Mouse (Mus musculus) liver, adult 2 months (tissue): ENCODE measurements at regions not wholly inside any gene's neighbourhood (a gene's known extent, or its start where the extent isn't known, plus 50 kb on each side); places are given as distances from the start of the nearest gene placed in this dataset.

Experiments used
- DNase-seq: peaks from one replicate; pipeline ENCODE4 v3.0.0-alpha.2; 2011; ENCODE audit warnings: low read depth, low spot score; ENCODE audit errors: extremely low read depth
- H3K27ac ChIP-seq: fragments of 200-500 bp; replicated peaks from 2 replicates; pipeline ENCODE4 v1.5.1; 2012; ENCODE audit warnings: low read depth, mild to moderate bottlenecking, control low read depth, inconsistent platforms, low read length; ENCODE audit not compliant: insufficient read depth
- H3K27me3 ChIP-seq: fragments of 200-500 bp; 2 replicates; pipeline ENCODE4 v1.6.1; 2012; ENCODE audit warnings: mild to moderate bottlenecking, moderate library complexity, low read length, inconsistent platforms; ENCODE audit not compliant: control insufficient read depth, insufficient read depth
- H3K36me3 ChIP-seq: fragments of 200-500 bp; 2 replicates; pipeline ENCODE4 v1.6.1; 2012; ENCODE audit warnings: low read length, inconsistent platforms; ENCODE audit not compliant: control insufficient read depth, insufficient read depth
- H3K4me1 ChIP-seq: fragments of 200-500 bp; 2 replicates; pipeline ENCODE4 v1.6.1; 2011; ENCODE audit warnings: low read length; ENCODE audit not compliant: control insufficient read depth, insufficient read depth
- H3K4me3 ChIP-seq: fragments of 200-500 bp; 2 replicates; pipeline ENCODE4 v1.5.1; 2011; ENCODE audit warnings: low read depth, mild to moderate bottlenecking, control low read depth, low read length, moderate library complexity; ENCODE audit not compliant: insufficient read depth
- H3K79me2 ChIP-seq: fragments of 200-500 bp; 2 replicates; pipeline ENCODE4 v1.6.1; 2012; ENCODE audit warnings: inconsistent platforms, mild to moderate bottlenecking, low read length, moderate library complexity; ENCODE audit not compliant: control insufficient read depth, insufficient read depth
- H3K9ac ChIP-seq: fragments of 200-500 bp; 2 replicates; pipeline ENCODE4 v1.6.1; 2012; ENCODE audit warnings: low read depth, mild to moderate bottlenecking, control low read depth, inconsistent platforms, low read length
- CTCF ChIP-seq: fragments of 200-500 bp; IDR thresholded peaks from 2 replicates; pipeline ENCODE4 v1.5.1; 2011; ENCODE audit warnings: low read depth, low read length, control low read depth
- POLR2A ChIP-seq: fragments of 200-500 bp; IDR thresholded peaks from 2 replicates; pipeline ENCODE4 v1.6.1; 2011; ENCODE audit warnings: low read length, control low read depth; ENCODE audit not compliant: insufficient read depth; ENCODE audit errors: extremely low read depth
- WGBS: fragments of 180-500 bp; shearing (Covaris S2); methylation state at CpG from one replicate; pipeline ENCODE4 v1.1.7; 2018; 5-methylcytosine and 5-hydroxymethylcytosine counted together

DNA sequence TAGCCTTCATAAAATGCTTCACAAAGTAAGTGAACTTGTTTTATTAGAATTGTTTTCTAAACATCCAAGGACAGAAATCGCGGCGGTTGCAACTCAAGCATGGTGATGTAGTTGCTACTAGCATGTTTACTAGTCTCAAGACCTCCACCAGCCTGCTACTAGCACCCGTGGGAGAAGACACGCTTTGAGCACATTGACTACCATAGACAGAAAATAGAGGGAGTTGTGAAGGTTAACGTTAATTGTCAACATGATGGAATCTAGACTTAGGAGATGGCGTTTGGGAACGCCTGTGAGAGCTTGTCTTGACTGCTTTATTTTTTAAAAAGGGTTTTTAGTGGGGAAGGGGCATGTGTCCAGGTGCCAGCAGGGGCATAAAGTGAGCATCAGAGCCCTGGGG lies 318.2 kb downstream of the Rps29 start:
- Histone ChIP-seq H3K4me1 (no peaks in the 10 kb centered on the region), H3K4me3 (no peak overlapping the region), H3K27me3 (no peaks in the 10 kb centered on the region), H3K79me2 (no peaks in the 10 kb centered on the region), H3K27ac (no peak overlapping the region), H3K9ac (no peak overlapping the region), H3K36me3 (no peaks in the 10 kb centered on the region)
- DNase-seq, result no peak
- WGBS, result 88% methylated on average over 8 of the region's 8 CpGs
- no peak for TF ChIP-seq POLR2A

DNA sequence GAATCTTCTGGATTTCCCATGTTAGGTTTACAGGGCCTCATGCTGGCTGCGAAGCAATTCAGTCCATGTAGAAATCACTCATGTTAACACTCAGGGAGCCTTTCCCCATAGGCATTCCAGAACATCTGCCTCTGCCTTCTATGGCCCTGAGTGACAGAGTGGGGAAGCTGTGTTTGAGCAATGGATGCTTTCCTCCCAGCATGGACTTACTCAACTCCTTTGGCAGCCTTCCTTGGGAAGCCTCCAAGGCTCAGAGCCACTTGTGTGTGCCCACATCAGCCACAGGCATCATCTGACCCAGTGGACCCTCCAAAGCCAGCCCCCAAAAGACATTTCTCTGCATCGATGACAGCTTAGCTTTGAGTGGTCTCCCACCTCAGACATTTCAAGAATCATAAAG lies 318.8 kb downstream of the Rps29 start:
- no peaks in the 10 kb centered on the region for H3K27me3 ChIP-seq
- no peaks in the 10 kb centered on the region for H3K36me3 ChIP-seq
- TF ChIP-seq CTCF (no peak), POLR2A (no peak)
- H3K79me2 ChIP-seq, result no peaks in the 10 kb centered on the region
- DNase-seq, result no peak
- no peak overlapping the region for H3K4me3 ChIP-seq
- WGBS, result 74% methylated on average over 2 of the region's 2 CpGs
- no peaks in the 10 kb centered on the region for H3K4me1 ChIP-seq
- H3K9ac ChIP-seq, result no peak overlapping the region
- H3K27ac ChIP-seq, result no peak overlapping the region

GRCm38 (mm10) chr12:68836023-68836422 lies 323.0 kb downstream of the Rps29 start:
- H3K9ac ChIP-seq, result no peak overlapping the region
- WGBS, result 73% methylated on average over 3 of the region's 3 CpGs
- H3K79me2 ChIP-seq, result no peaks in the 10 kb centered on the region
- DNase-seq, result no peak
- no peaks in the 10 kb centered on the region for H3K27me3 ChIP-seq
- no peak for TF ChIP-seq CTCF
- TF ChIP-seq POLR2A, result no peak
- no peaks in the 10 kb centered on the region for H3K4me1 ChIP-seq
- H3K4me3 ChIP-seq, result no peak overlapping the region
- no peak overlapping the region for H3K27ac ChIP-seq
- no peaks in the 10 kb centered on the region for H3K36me3 ChIP-seq

GRCm38 (mm10) chr12:68833914-68834313 lies 325.1 kb downstream of the Rps29 start:
- WGBS, result 63% methylated on average over 4 of the region's 4 CpGs
- Histone ChIP-seq H3K27ac (no peak overlapping the region), H3K4me3 (no peak overlapping the region), H3K36me3 (no peaks in the 10 kb centered on the region), H3K4me1 (no peaks in the 10 kb centered on the region), H3K27me3 (no peaks in the 10 kb centered on the region), H3K9ac (no peak overlapping the region), H3K79me2 (no peaks in the 10 kb centered on the region)
- no peak for DNase-seq
- TF ChIP-seq CTCF, result no peak

- Histone ChIP-seq H3K9ac (no peak overlapping the region), H3K27ac (no peak overlapping the region), H3K4me3 (no peak overlapping the region), H3K4me1 (no peaks in the 10 kb centered on the region), H3K27me3 (no peaks in the 10 kb centered on the region), H3K36me3 (no peaks in the 10 kb centered on the region), H3K79me2 (no peaks in the 10 kb centered on the region)
- WGBS, result 72% methylated on average over 3 of the region's 3 CpGs
- DNase-seq, result no peak
- no peak for TF ChIP-seq CTCF
- no peak for TF ChIP-seq POLR2A
Observed at GRCm38 (mm10) chr12:68829404-68829803, 329.6 kb downstream of the Rps29 start.

DNA sequence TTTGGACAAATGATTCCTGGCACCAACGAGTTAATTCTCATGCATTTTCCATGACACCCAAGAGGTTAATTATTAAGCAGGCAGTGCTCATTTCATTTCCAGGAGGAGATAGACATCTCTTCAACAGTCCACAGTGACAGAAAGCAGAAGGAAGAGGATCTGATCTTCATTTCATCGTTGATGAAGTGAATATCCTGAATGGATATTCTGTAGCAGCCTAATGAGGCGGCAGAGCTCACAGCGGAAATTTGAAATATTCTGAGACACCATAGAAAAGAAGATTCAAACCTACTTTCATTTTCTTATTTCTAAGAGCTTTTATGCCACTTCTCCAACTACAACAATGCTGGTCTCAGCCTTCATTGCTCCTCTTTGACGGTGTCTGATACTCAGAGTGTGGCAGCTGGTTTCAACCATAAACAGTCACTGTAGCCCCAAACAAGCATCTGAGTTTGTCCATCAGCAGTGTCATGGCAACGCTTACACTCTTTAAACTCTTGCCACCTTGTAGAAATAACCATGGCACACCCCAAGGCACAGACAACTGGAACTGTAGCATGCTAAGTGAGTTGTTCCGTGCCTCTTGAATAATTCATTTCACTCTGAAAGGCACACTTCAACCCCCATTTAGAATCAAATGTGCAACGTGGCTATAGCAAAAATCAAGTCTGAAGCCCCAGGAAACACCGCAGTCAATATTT lies 331.3 kb downstream of the Rps29 start:
- no peak overlapping the region for H3K9ac ChIP-seq
- 76% methylated on average over 9 of the region's 9 CpGs for WGBS

More for the DNA sequence above, 331.3 kb downstream of the Rps29 start:
- H3K27me3 ChIP-seq, result no peaks in the 10 kb centered on the region
- no peaks in the 10 kb centered on the region for H3K79me2 ChIP-seq
- TF ChIP-seq POLR2A, result no peak
- TF ChIP-seq CTCF, result no peak
- H3K4me1 ChIP-seq, result no peaks in the 10 kb centered on the region
- no peak for DNase-seq
- H3K36me3 ChIP-seq, result no peaks in the 10 kb centered on the region
- no peak overlapping the region for H3K27ac ChIP-seq
- no peak overlapping the region for H3K4me3 ChIP-seq
